Mouse (Mus musculus) common myeloid progenitor, adult 5-6 weeks (primary cell): ENCODE results near the gene Abl1. TPM values are rescaled to one million over a fixed set of nuclear protein-coding genes. Genes with fewer than 3 reads are reported as not detected.

ENCODE experiments used
- ATAC-seq: replicated peaks from 2 replicates; pipeline ENCODE4 v1.8.0; 2016; ENCODE audit warnings: low read depth, mild to moderate bottlenecking, moderate TSS enrichment, inconsistent platforms; ENCODE audit not compliant: poor library complexity, severe bottlenecking
- total RNA-seq: library from RNA; stranded (forward); fragments of 200-1000, 187-1606 nt; gene quantifications from 2 replicates; pipeline ENCODE4 v1.2.3, GENCODE M21; 2017

The Abl1 gene
- total RNA-seq, 1 experiment from 2014 or later, result 30.9 TPM

GRCm38 (mm10) chr2:31811086-31811958 is 123.1 kb downstream of the Abl1 start:
- no peak for ATAC-seq

- ATAC-seq, result no peak
These were observed 125.5 kb downstream of the Abl1 start for GRCm38 (mm10) chr2:31813641-31814040.

DNA sequence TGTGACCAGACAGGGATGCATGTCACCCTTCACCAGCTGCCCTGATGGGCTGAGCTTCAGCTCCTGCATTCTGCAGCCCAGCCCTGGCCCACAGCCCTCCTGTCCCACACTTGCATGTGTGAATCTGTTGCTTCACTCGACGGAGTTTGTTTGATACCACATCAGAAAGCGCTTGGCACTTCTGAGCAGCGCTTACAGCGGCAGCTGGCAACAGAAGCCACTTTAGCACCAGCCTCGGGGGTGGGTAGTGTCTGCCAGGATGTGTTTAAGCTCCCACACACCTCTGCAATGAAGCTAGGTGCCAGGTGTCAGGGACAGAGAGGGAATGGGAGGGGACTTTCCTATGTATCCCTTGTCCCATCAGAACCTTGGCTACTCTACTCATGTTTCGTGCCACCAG is 126.5 kb downstream of the Abl1 start:
- no peak for ATAC-seq

- peak; percentile 70 for ATAC-seq
These were observed 127.2 kb downstream of the Abl1 start for GRCm38 (mm10) chr2:31815367-31815766.

GRCm38 (mm10) chr2:31822524-31823371 is 134.6 kb downstream of the Abl1 start:
- ATAC-seq, result peak; percentile 36

DNA sequence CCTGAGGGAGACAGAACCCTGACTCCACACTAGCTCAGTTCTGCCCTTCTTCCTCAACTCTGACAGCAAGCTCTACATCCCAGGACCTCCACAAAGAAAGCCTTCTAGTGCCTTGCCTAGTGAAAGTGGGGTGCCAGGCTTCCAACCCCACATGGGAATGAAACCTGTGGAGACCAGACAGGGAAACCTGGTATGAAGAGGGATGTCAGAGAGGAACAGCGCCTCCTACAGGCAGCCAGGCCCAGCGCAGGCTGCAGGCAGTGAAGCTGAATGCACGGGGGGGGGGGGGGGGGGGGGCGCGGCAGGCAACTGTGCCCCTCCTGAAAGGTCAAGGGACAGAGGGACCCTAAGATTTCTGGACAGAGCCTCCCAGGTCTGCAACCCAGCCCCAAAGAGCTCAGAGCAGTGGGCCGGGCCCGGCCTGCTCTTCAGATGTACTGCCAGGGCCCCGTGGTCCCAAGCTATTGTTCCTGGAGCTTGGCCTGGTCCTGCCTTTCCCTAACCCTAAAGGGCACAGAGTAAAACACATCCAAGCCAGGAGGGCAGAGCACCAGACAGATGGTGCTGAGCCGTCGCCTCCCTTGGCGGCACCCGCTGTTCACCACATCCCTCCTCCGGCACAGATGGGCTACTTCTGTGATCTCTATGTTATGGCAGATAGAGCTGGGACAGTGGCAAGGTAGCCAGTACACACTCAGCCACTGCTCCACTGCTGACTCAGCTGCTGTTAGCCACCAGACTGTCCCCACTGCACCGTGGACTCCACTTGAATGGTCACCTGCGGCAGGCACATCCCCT is 136.0 kb downstream of the Abl1 start:
- no peak for ATAC-seq

GRCm38 (mm10) chr2:31825469-31825911 is 137.3 kb downstream of the Abl1 start:
- ATAC-seq, result no peak

GRCm38 (mm10) chr2:31826094-31827085 is 138.2 kb downstream of the Abl1 start:
- no peak for ATAC-seq

- no peak for ATAC-seq
These were observed 139.7 kb downstream of the Abl1 start for GRCm38 (mm10) chr2:31827877-31828276.

DNA sequence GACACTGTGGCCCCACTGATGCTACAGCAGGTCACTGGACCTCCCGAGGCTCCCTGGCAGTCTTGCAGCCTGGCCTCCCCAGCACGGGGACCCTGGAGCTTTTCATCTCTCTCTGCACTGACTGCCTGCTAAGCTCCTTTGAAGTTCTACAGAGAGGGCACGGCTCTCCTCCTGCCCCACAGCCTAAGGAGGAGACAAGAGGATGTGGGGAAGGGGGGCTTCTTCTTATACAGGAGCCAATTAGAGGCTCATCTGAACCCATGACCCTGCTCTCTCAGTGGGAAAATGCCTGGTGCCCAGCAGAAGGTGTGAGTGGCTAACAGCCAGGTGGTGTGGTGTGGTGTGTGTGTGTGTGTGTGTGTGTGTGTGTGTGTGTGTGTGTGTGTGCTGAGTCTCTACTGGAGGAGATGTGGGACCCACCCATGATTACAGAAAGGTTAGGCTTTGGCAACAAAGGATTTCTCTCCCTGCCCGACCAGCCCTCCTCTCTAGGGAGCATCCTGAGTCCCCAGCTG is 140.2 kb downstream of the Abl1 start:
- no peak for ATAC-seq

DNA sequence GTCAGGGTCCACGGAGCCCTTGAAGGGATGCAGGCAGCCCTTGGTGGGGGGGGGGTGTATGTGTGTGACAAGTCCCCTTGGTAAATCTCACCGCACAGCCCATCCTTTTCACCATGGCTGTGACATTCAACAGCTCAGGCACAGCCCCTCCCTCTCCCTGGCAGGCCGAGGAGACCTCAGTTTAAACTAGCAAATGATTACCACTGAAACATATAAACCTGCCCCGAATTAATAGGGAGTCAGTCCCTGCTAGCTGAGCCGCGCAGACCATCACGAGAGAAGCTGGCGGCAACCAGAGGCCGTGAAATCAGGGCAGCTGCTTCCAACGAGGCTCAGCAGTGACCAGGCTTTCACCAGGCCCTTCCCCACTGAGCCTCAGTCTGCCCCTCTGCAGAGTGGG is 147.9 kb downstream of the Abl1 start:
- ATAC-seq, result no peak

- no peak for ATAC-seq
These were observed 148.8 kb downstream of the Abl1 start for GRCm38 (mm10) chr2:31836985-31837384.

GRCm38 (mm10) chr2:31838868-31839267 is 150.7 kb downstream of the Abl1 start:
- ATAC-seq, result no peak

- 0 out of 2 replicates have a peak, but pooled peaks have one; percentile 7 for ATAC-seq
These were observed 156.6 kb downstream of the Abl1 start for GRCm38 (mm10) chr2:31844729-31845136.

GRCm38 (mm10) chr2:31845512-31845895 is 157.3 kb downstream of the Abl1 start:
- no peak for ATAC-seq

DNA sequence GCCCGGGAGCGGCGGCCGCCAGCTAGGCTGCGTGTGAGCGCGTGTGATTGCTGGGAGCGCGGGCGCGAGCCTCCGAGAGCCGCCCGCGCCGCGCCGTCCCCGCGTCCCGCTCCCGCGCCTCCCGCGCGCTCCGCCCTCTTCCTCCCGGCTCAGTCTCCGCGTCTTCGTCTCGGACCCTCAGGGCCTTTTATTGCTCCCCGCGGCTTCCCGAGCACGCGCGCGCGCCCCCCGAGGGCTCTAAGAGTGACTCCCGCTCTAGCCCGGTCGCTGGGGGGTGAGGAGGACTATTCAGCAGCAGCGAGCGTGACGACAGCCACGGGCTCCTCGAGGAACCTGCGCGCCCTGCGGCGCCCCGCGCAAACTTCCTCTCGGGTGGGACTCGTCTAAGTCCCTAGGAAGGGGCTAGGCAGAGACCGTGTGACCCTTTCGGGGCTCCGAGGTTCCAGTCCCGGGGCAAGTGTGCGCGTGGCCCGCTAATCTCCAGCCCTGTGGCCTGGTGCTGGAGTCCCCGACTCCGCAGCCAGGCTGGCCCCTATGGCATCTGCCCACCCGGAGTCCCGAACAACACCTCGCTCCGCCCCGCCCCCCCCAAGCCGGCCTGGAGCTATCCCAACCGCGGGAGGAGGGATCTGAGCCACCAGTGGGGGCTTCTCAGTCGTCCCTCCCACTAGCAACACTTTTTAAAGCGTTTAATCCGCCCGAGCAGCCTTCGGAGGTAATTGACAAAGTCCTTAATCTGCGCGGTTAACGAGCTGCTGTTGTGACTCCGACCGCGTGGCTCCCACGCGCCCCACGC is 157.9 kb downstream of the Abl1 start, which contains the start of gene Fibcd1:
TSS of gene Fibcd1 (minus strand) at position 110 of the 796 bp plus-strand sequence.
- 0 out of 2 replicates have a peak, but pooled peaks have one; percentile 11 for ATAC-seq

- ATAC-seq, result no peak
These were observed 158.8 kb downstream of the Abl1 start for GRCm38 (mm10) chr2:31846692-31847660.
